In the genomic region with DNA sequence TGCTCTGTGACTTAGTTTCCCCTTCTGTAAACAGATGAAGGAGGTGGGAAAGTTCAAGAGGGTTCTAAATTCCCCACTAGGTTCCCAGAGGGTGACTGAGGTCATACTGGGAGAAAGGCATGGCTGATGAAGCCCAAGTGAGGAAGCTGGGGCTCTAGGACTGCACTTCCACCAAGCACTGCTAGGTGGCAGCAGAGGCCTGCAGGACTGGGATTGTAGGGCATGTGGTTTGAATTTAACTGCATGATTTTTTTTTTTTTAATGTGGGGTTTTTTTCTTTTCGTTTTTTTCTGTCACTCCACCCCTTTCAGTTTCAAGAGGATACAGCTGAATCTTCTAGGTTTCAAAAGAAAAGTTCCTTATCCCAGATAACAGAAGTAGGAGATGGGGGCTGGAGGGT, we compare ENCODE assay signal across 8 mouse cellular contexts. TPM values are rescaled to one million over a fixed set of nuclear protein-coding genes. Genes with fewer than 3 reads are reported as not detected.
DNase-seq lines count a peak whose midpoint lies in the region; ATAC-seq and TF ChIP-seq lines count a peak whose summit lies in the region.

No protein-coding gene starts in this region.

- H3K36me3 ChIP-seq in G1E (replicated peaks) = no peaks in the 10 kb centered on the region
- H3K36me3 ChIP-seq in heart, embryonic 13.5 days = peaks cover 16% of the 10 kb centered on the region; the same call in 1 of the 2 replicates

- peaks cover 16% of the 10 kb centered on the region for H3K27me3 ChIP-seq in G1E (ENCODE audit: insufficient read depth, low read length)
- no peaks in the 10 kb centered on the region for H3K27me3 ChIP-seq in heart, embryonic 13.5 days (replicated peaks)

- H3K4me2 ChIP-seq in heart, embryonic 13.5 days = peak overlapping the region; percentile 25; the same call in 1 of the 2 replicates

- no peaks in the 10 kb centered on the region for H3K9me3 ChIP-seq in G1E (replicated peaks)
- H3K9me3 ChIP-seq in heart, embryonic 13.5 days = no peaks in the 10 kb centered on the region

- H3K4me3 ChIP-seq in G1E (ENCODE audit: low read depth, low read length) = no peak overlapping the region
- no peak overlapping the region for H3K4me3 ChIP-seq in heart, embryonic 13.5 days
- no peak overlapping the region for H3K4me3 ChIP-seq in lung, adult 2 months (replicated peaks; ENCODE audit: extremely low read depth, low read depth, low read length)

- WGBS in heart, embryonic 13.5 days = 0% methylated on average over 1 of the region's 1 CpGs
- 0% methylated on average over 1 of the region's 1 CpGs for WGBS in lung, adult 2 months

- peak overlapping the region; percentile 73 for H3K27ac ChIP-seq in heart, embryonic 13.5 days (replicated peaks)

- H3K4me1 ChIP-seq in G1E (ENCODE audit: insufficient read depth, low read depth, low read length) = no peaks in the 10 kb centered on the region
- peaks cover 65% of the 10 kb centered on the region for H3K4me1 ChIP-seq in heart, embryonic 13.5 days
- H3K4me1 ChIP-seq in lung, adult 2 months (ENCODE audit: control insufficient read depth, insufficient read depth, low read length) = peaks cover 3% of the 10 kb centered on the region; the same call in 1 of the 2 replicates

- no peak for TF ChIP-seq POLR2A in lung, adult 2 months (IDR thresholded peaks at IDR 0.05; ENCODE audit: borderline replicate concordance, extremely low read depth, low read depth, low read length)

- peak overlapping the region; percentile 44; the same call in 1 of the 2 replicates for H3K9ac ChIP-seq in heart, embryonic 13.5 days

- ATAC-seq in G1E (ENCODE audit: extremely low read depth, insufficient number of reproducible peaks, low FRiP score, poor library complexity, severe bottlenecking) = no peak
- ATAC-seq in heart, embryonic 13.5 days (ENCODE audit: extremely low read depth, insufficient number of reproducible peaks, low FRiP score, low TSS enrichment) = no peak

- peak; percentile 97 for TF ChIP-seq CTCF in G1E (IDR thresholded peaks at IDR 0.05; ENCODE audit: low read depth, low read length)
- TF ChIP-seq CTCF in lung, adult 2 months (IDR thresholded peaks at IDR 0.05; ENCODE audit: insufficient read depth, low read length) = peak; percentile 99

- DNase-seq in G1E (ENCODE audit: low spot score) = peak; percentile 64
- peak; percentile 24 for DNase-seq in c-Kit-negative CD71-positive TER-119-positive erythroid progenitor cells, embryonic 14.5 days (ENCODE audit: low read depth, low spot score)
- peak; percentile 71 for DNase-seq in fibroblast of lung, adult 2 months (ENCODE audit: low read depth)
- peak; percentile 82 to 91 for DNase-seq in kidney, postnatal 36 days
- peak; percentile 83 for DNase-seq in lung, adult 2 months
- peak; percentile 90 for DNase-seq in right cerebral cortex, adult 2 months (ENCODE audit: low spot score in 2 of 2)
- DNase-seq in yolk sac, embryonic 10.5 days (ENCODE audit: low spot score) = peak; percentile 54

RNA-seq across cellular contexts. Expression of gene Arhgef17, which starts 24.7 kb away (rescaled TPM):
- total RNA-seq in G1E (2014; fragmentation: Nextera tagmentation) = not detected in 2 replicates
- total RNA-seq in G1E (2017) = under 0.01 and 0.05 TPM in 2 replicates
- polyA plus RNA-seq in G1E (2012) = 0.02 TPM in 1 of 2 replicates, not detected in the other
- polyA plus RNA-seq in heart, embryonic 13.5 days (2015; fragmentation: Nextera tagmentation; extraction: Ambion mirVana) = 5.2 and 5.7 TPM in 2 replicates
- 56.6 and 59.0 TPM in 2 replicates for polyA plus RNA-seq in lung, adult 2 months (2012; rRNA removed)

RNA-seq across cellular contexts. Expression of gene Relt, which starts 44.0 kb away (rescaled TPM):
- total RNA-seq in G1E (2014; fragmentation: Nextera tagmentation) (15.4 and 21.5 TPM in 2 replicates), G1E (2017) (25.5 and 39.1 TPM in 2 replicates)
- polyA plus RNA-seq in G1E (2012) = 75.6 and 75.9 TPM in 2 replicates
- polyA plus RNA-seq in heart, embryonic 13.5 days (2015; fragmentation: Nextera tagmentation; extraction: Ambion mirVana) = 2.9 and 3.7 TPM in 2 replicates
- 13.1 and 20.0 TPM in 2 replicates for polyA plus RNA-seq in lung, adult 2 months (2012; rRNA removed)

Comparison
In these comparisons a context has a peak if more than half of its experiments do, and no peak if none do; other contexts are left out.
1. DNase-seq: peak in every context shown above with its lines; median percentile 90 in right cerebral cortex, adult 2 months; 86 in kidney, postnatal 36 days; 83 in lung, adult 2 months; 71 in fibroblast of lung, adult 2 months; 64 in G1E; 54 in yolk sac, embryonic 10.5 days; 24 in c-Kit-negative CD71-positive TER-119-positive erythroid progenitor cells, embryonic 14.5 days.